Mouse (Mus musculus): ENCODE data around the gene Tmem44.

The Tmem44 gene

DNA sequence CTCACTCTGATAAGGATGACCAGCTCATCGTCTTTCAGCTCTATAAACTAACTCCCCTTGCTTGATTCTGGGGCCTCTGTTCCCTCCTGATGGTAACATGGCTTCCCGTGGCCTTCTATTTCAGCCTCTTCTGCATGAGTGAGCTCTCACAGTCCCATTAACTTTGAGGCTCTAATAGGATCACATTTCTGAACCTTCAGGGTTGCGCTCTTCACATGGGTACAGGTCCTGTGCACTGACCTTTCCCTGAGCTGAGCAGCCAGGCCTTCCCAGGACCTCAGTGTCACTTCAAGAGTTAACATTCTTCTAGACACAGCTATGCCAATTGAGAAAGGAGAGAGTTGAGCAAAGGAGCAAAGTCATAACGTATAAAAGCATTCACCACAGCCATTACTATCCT, 60.3 kb downstream of the Tmem44 start:
- no peak for DNase-seq

DNA sequence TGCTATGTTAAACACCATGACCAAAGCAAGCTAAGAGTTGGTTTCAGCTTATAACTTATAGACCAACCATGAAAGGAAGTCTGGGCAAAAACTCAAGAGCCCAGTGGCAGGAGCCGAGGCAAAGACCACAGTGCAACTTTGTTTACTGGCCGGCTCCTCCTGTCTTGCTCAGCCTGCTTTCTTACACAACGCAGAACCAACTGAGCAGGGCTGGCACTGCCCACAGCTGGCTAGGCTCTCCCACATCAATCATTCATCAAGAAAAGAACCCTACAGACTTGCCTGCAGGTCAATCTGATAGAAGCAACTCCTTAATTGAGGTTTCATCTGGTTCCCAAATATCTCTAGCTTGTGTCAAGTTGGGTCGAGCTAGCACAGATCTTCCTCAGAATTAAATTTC, 61.0 kb downstream of the Tmem44 start:
- no peak for DNase-seq

DNA sequence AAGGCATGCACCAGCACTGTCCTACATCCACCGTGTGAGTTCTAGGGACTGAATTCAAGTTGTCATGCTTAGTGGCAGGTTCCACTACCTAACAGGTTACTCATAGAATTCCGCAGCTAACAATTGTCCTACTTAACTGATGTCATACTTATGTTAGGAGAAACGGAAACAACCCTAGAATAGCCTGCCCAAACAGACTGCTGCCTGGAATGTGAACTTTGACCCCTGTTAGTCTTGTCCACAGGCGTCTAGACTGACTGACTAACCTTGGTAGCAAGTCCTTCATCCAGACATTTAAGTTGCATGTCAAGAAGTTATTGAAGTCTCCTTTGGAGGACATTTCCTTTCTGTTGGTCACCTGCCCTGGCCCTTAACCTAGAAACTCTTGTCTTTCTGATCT, 64.1 kb downstream of the Tmem44 start:
- no peak for DNase-seq

DNA sequence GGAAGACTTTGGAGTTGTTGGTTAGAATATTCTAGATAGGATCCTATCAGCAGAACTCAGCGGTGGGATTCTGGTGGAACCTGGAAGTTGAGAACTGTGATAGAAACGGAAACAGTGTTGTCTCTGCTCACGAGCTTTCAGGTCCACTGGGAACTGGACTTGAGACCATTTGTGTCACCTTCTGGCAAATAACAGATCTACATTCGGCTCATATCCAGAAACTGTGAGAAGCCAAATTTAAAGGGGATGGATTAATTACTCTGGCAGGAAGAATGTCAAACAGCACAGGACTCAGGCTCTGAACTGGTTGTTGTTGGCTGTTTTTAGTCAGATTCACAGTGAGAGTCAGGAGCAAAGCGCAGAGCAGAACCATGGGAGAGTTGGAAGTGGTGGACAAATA, 72.9 kb downstream of the Tmem44 start:
- DNase-seq, result no peak

DNA sequence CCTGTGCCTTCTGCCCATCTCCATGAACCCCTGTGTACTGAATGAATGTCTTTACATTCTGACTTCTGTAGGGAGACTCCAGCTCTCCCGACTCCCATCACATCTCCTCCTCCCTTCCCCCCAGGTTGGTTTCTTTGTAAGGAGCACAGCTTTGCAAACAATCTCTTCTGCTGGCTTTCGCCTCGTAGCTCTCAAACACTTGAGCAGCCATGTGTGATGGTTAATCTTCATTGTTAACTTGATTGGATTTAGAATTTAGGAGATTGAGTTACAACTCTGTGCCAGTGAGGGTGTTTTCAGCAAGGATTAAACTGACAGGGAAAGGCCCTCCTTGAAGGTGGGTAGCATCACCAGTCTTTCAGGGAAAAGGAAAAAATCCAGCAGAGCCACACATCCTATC, 73.6 kb downstream of the Tmem44 start:
- DNase-seq, result no peak

DNA sequence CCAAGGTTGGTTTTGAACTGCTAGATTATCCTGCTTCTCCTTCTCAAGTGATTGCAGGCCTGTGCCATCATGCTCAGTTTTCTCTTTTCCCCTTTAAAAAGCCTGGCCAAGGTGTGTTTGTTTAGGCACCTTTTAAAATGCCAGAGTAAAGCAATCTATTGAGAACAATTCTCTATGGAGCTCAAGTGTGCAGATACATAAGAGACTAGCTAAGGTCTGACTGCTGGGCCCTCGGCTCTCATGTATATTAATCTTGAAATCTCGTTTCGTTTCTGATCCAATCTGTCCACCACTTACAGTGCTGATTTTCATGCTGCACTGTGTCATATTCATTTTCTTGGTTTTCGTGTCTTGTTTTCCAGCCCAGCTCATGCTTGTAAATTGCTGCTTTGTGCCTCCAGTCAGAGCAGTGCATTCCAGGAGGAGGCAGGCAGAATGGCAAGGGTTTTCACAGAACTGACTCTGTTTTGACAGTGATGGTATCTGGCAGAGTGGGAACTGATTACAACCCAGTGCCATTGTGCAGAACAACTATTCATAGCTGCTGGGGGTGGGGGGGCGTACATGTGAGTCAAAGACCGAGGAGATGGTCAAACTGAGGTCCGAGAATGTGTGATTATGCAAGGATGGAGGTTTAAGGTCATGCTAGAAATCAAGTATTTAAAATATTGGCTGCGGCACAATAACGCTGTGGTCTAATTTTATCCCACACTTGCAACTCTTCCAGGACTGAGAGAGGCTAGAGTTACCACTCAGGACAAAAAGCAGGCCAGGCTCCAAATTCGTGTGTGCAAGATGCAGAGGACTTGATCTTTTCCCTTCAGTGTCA, 74.8 kb downstream of the Tmem44 start:
- DNase-seq, result peak; percentile 89

DNA sequence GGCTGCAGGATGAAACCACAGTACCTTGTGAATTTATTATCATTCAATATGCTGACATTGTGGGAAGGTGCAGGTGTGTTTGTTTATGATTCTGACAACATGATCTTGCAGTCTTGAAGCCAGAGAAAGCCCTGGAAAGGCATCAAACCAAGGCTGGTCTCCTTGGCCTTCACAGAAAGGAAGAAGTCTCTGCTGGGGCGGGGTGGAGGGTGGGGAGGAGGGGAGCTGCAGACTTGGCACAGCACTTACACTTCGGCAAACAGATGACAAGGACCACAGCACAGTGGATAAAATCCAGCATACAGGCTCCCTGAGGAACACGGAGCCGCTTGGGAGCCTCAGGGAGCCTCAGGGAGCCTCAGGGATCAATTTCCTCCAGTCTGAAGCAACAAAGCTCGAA, 78.2 kb downstream of the Tmem44 start:
- DNase-seq, result peak; percentile 83

DNA sequence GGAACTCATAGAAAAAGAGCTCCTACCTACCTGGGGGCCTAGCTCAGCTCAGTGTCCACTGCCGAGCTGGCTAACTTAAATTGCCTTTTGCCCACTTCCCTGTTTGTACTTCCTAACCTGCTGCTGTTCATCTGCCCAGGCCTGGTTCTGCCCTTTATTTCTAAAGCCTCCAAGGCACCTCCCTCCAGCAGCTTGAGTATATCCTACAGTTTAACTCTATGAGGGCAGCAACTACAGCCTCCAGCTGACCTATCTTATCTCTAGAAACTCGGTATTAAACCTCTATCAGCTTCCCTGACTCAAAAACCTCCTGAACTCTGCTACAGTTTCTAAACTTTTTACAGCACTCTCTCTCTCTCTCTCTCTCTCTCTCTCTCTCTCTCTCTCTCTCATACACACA, 78.7 kb downstream of the Tmem44 start:
- DNase-seq, result peak; percentile 48

DNA sequence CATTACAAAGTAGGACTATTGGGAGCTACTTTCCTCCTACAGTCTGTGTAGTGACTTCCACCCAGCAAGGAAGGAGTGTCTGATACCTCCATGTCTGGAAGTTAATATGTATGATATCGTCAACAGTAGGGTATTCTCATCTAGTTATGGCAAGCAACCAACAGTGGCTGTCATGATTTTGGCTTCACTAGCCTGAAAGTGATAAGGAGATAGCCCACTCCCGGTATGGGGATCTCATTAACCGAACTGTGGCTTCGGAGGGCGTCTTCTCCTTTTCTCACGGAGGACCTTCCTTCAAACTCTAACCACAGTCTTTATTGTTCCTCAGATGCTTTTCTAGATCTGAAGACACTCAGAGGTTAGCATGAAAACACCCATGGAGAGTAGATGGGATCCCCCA, 81.7 kb downstream of the Tmem44 start:
- peak; percentile 25 for DNase-seq

DNA sequence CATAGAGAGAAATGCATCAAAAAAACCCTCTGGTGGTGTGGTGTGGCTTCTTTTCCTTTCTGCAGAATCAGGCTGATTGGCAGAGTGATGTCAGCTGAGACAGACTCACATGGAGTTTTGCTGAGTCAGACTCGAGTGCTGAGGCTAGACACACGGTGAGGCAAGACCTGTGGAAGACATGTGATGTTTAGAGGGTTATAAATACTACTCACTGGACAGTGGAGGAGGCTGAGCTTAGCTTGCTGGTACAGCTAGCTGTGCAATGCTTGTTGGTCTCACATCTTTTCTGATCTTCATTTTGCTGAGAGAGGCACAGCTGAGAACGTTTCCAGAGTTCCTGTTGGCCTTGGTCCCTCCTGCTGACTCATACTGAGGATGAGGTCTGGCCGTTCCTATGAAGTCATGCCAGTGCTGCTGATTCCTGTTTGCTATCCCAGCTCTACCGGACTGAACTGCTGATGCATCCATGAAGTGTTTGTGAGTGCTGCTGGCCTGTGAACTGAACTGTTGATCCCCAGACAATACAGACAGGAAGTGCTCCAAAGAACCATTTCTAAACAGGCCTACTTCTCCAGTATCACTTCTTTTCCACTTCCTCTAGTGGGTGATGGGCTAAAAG, 84.9 kb downstream of the Tmem44 start:
- DNase-seq, result peak; percentile 92

DNA sequence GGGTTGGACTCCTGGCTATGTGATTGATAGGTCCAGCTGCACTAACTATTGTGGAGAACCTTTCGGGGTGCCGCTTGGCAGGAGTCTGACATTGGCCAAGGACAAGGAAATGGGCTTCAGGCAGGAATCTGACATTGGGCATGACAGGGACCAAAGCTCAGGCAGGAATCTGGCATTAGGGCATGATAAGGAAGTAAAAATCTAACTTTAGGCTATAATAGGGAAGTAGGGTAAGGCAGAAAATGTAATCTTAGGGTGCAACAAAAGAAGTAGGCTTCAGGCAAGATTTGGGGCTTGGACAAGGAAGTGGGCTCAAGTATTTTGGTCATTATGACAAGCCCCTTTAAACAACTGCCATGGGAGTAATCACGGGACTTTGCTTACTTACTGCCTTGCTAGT, 85.9 kb downstream of the Tmem44 start:
- peak; percentile 24 for DNase-seq

All from heart, adult 11 months (tissue).